Mouse (Mus musculus) brain, embryonic 18.5 days (tissue): Measurements from ENCODE around the gene Cdc42bpg.
A peak's percentile ranks its signal among the peaks of the same experiment; 100 is the strongest.

Experiments
- DNase-seq: peaks from one replicate; pipeline ENCODE4 v3.0.0-alpha.2; 2012; ENCODE audit warnings: low read depth, low spot score

Cdc42bpg gene

DNA sequence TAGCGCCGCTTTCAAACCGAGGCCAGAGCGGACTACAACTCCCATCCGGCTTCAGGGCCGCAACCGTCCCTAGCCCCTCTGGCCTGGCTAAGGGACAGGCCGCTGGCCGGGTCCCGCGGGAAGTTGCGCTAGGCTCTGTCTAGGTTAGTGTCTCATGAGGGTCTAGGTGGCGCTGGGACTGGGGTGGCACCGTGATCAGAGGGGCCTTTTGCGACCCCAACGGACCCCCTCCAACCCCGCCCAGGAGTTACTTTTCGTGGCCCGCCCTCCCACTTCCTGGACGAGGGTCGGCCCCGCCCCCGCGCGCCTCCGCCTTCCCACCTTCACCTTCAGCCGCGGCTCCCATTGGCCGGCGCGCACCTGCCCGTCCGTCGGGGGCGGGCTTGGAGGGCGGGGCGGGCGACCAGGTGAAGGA lies at the start of gene Cdc42bpg:
Gene Cdc42bpg (plus strand): TSS at position 320 of the 415 bp plus-strand sequence.
- no peak for DNase-seq

DNA sequence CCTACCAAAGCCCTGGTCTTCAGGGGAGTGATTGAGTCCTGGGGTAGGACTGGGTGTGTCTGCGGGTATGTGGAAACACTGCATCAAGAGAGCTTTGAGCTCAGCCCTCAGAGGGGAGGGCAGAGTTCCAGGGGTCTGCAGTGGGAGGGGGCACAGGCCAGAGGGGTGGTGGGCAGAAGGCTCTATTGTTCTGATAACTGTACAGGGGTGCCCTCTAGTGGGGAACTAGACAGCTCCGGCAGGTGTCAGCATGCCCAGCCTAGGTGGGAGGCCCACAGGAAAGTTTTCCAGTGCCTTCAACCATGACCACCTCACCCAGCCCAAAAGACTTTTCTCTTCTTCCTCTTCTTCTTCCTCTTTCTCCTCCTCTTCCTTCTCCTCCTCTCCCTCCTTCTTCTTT lies 45.8 kb upstream of the Cdc42bpg start:
- no peak for DNase-seq

- no peak for DNase-seq
Observed at GRCm38 (mm10) chr19:6260946-6261345, 45.3 kb upstream of the Cdc42bpg start.

GRCm38 (mm10) chr19:6261379-6261778 lies 44.9 kb upstream of the Cdc42bpg start:
- DNase-seq, result no peak

GRCm38 (mm10) chr19:6262222-6262621 lies 44.0 kb upstream of the Cdc42bpg start:
- no peak for DNase-seq

GRCm38 (mm10) chr19:6262839-6263433 lies 43.3 kb upstream of the Cdc42bpg start:
- no peak for DNase-seq

GRCm38 (mm10) chr19:6264200-6264599 lies 42.1 kb upstream of the Cdc42bpg start:
- DNase-seq, result no peak

DNA sequence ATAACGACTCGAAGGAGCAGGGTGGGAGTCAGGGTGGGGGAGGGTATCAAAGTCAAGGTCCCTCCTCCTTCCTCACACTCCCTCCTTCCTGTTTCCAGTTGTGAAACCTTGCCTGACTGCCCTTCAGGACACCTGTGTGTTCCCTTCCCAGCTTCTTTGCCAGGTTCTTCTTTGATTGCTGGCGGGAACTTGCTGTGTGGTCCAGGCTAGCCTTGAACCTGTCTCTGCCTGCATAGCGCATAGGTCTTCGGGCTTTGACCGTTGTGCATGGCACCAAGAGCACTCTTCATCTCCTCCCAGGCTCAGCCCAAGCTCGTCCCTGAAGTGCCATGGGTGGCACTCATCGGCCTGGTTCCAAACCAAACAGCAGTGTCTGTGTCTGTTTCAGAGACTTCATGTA lies 41.3 kb upstream of the Cdc42bpg start:
- DNase-seq, result no peak

DNA sequence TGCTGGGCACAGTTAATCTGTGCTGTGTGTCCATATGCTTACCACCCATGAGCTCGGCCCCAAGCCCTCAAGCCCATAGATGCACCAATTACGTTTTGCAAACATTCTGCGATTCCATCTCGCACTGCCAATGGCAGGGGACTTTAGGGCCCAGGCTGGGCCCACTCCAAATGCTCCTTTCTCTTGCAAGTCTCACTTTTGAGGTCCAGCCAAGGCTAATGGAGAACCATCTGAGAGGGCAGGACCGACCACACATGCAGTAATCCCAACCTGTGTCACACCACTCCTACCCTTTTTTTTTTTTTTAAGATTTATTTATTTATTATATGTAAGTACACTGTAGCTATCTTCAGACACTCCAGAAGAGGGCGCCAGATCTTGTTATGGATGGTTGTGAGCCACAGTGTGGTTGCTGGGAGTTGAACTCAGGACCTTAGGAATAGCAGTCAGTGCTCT lies 40.5 kb upstream of the Cdc42bpg start:
- DNase-seq, result no peak

DNA sequence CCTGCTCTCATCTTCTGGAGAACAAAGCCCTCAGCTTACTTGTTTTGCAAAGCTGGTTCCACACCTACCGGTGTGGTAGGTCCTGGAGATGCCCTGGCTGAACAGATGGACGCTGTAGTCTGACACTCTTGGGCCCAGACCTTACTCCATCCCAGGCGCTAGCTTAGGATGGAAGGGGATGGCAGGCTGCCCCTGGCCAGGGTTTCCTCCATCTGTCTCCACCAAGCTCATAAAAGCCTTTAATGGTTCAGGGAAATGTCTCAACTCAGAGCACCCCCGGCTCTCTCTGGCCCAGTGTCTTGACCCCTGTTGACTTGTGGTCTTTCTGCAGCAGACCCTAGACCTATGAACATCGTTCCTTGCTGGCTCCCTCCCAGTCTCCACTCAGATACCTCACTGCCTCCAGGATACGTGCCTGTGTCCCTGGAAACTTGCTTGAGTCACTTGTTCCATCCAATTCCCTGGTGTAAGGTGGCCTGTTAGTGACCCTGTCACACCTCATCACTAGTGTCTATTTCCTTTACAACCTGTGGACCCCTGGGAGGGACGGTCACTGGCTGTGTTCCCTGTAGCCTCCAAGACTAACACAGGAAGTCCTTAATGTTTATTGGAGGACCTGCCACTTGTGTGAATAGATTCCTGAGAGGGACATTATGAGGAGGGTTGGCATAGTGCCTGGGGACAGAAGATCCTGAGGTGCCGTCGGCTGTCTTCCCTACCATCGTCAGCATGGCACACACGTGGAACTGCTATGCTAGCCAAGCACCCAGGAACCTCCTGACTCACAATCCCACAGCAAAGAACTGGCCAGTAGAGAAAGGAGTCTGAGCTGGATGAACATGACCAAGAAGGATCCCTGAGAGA lies 38.7 kb upstream of the Cdc42bpg start:
- DNase-seq, result no peak

GRCm38 (mm10) chr19:6268170-6268528 lies 38.1 kb upstream of the Cdc42bpg start:
- DNase-seq, result peak; percentile 43

DNA sequence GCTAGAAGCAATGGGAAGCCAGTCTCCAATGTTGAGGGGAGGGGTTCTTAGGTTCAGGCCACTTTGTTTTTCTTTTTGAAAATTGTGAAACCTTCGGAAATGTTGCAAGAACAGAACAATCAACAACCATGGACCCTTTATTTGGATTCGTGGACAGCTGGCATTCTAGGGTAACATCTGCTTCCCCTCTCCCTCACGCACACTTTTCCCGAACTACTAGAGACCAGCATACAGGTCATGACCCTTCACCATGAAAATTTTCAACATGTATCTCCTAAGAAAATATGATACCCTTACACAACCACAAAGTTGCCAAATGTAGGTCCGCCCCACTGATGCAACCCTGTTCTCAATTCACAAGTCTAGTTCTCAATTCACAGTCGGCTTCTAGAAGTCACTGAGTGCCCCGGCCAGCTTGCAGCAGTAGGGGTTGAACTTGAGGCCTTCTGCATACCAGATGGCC lies 37.6 kb upstream of the Cdc42bpg start:
- DNase-seq, result no peak

- no peak for DNase-seq
Observed at GRCm38 (mm10) chr19:6269798-6270475, 36.3 kb upstream of the Cdc42bpg start.

DNA sequence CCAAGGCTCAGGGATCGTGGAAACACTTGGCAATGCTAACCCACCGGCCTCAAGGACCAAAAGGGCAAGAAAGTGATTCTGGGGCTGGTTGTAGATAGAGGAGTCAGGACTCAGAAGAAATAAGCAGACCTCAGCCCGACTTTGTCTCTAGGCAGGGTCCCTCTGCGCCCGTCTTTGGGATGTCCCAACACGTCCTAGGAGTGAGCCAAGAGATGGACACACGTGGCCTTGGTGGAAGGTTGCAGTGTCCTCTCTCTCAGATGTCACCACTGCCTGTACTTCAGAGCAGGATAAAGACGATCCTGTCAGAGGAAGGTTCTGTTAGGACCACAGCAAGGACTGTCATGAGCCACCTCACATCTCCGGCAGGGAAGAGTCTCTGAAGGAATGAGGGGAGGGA lies 35.6 kb upstream of the Cdc42bpg start:
- no peak for DNase-seq

- DNase-seq, result no peak
Observed at GRCm38 (mm10) chr19:6271206-6271605, 35.0 kb upstream of the Cdc42bpg start.

DNA sequence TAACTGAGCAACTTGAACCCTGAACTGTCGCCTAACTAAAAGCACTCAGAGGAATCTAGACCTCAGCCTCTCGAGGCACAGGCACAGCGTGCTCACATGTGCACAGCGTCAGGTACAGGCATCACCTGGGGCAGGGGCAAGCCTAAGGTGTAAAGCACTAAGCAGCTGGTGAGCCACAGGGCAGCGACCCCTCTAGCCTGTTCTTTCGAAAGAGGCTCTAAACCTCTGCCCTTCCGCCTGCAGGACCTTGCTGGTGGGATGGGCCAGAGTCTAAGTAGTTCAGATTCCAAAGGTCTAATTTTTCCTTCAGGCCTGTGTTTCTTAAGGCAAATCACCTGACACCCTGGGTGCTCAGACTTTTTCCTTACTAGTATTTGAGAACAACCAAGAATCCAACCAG lies 34.2 kb upstream of the Cdc42bpg start:
- DNase-seq, result no peak

GRCm38 (mm10) chr19:6272738-6273137 lies 33.5 kb upstream of the Cdc42bpg start:
- no peak for DNase-seq

- DNase-seq, result no peak
Observed at GRCm38 (mm10) chr19:6273592-6273991, 32.7 kb upstream of the Cdc42bpg start.

GRCm38 (mm10) chr19:6273998-6274608 lies 32.2 kb upstream of the Cdc42bpg start:
- DNase-seq, result no peak

- DNase-seq, result no peak
Observed at GRCm38 (mm10) chr19:6275740-6276389, 30.4 kb upstream of the Cdc42bpg start.
